Mouse (Mus musculus) cerebellum, adult 2 months (tissue): ENCODE measurements around the gene Ssr4.

Experiments used
- CTCF ChIP-seq: fragments of 200-500 bp; IDR thresholded peaks from 2 replicates; pipeline ENCODE4 v1.5.1; 2011; ENCODE audit warnings: low read depth, mild to moderate bottlenecking, control low read depth, low read length, moderate library complexity, borderline replicate concordance; ENCODE audit not compliant: insufficient read depth
- POLR2A ChIP-seq: fragments of 200-500 bp; IDR thresholded peaks from 2 replicates; pipeline ENCODE4 v1.6.1; 2011; ENCODE audit warnings: low read length, control low read depth, borderline replicate concordance; ENCODE audit not compliant: insufficient read depth

DNA sequence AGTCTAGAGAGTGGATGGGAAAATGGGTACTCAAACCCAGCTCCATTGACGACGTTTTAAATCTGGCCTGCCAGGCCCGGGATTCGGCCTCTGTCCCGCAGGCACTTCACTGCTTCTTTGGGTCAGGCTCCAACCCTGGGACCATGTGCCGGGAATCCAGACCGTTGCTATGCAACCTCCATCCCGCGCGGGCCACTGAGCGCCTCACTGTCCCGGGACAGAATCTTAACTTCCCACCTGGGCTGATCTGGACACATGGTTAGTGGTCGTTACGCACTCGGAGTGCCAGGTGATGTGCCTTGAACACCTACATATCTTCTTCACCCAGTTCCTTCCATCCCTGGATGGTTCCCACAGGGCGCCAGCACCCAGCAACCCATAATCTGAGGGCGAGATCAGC lies 36.9 kb downstream of the Ssr4 start:
- TF ChIP-seq POLR2A (no peak), CTCF (no peak)
